Mouse (Mus musculus): ENCODE results near the gene Slamf6.

- TF ChIP-seq EP300 (IDR thresholded peaks at IDR 0.05; ENCODE audit: low read depth) (no peak), CTCF (IDR thresholded peaks at IDR 0.05; ENCODE audit: low read depth) (no peak)
Measured at GRCm38 (mm10) chr1:171948161-171948945, 31.0 kb downstream of the Slamf6 start.
